Mouse (Mus musculus) lung, embryonic 15.5 days (tissue): ENCODE measurements around the gene Cep350. TPM values are rescaled to one million over a fixed set of nuclear protein-coding genes. Genes with fewer than 3 reads are reported as not detected.

Experiments used
- ATAC-seq: fragments of 200-750 bp; cut with Nextera tagmentation; 2 replicates; pipeline ENCODE4 v1.8.0; 2017; ENCODE audit warnings: moderate number of reproducible peaks, borderline replicate concordance; ENCODE audit not compliant: low FRiP score, low TSS enrichment; ENCODE audit errors: extremely low read depth
- H3K27ac ChIP-seq: fragments of 300-500 bp; sonication (generic); 2 replicates; pipeline ENCODE4 v1.5.1; 2015; ENCODE audit warnings: moderate library complexity, mild to moderate bottlenecking, inconsistent platforms
- H3K27me3 ChIP-seq: fragments of 300-500 bp; sonication (generic); 2 replicates; pipeline ENCODE4 v1.6.1; 2015; ENCODE audit warnings: inconsistent platforms
- H3K36me3 ChIP-seq: fragments of 300-500 bp; sonication (generic); 2 replicates; pipeline ENCODE4 v1.6.1; 2015; ENCODE audit warnings: inconsistent platforms
- H3K4me1 ChIP-seq: fragments of 300-500 bp; sonication (generic); 2 replicates; pipeline ENCODE4 v1.6.1; 2015; ENCODE audit warnings: inconsistent platforms
- H3K4me2 ChIP-seq: fragments of 300-500 bp; sonication (generic); 2 replicates; pipeline ENCODE4 v1.6.1; 2015; ENCODE audit warnings: inconsistent platforms, mild to moderate bottlenecking, moderate library complexity
- H3K4me3 ChIP-seq: fragments of 300-500 bp; sonication (generic); 2 replicates; pipeline ENCODE4 v1.5.1; 2015; ENCODE audit warnings: mild to moderate bottlenecking, inconsistent platforms
- H3K9ac ChIP-seq: fragments of 300-500 bp; sonication (generic); 2 replicates; pipeline ENCODE4 v1.6.1; 2015; ENCODE audit warnings: inconsistent platforms
- H3K9me3 ChIP-seq: fragments of 300-500 bp; sonication (generic); 2 replicates; pipeline ENCODE4 v1.6.1; 2016; ENCODE audit warnings: inconsistent platforms
- WGBS: fragments of 180-500 bp; shearing (Covaris S2); methylation state at CpG from one replicate; pipeline ENCODE4 v1.1.7; 2015; 5-methylcytosine and 5-hydroxymethylcytosine counted together
- polyA plus RNA-seq: library from polyadenylated mRNA; unstranded; fragments of >200 nt; fragmentation: Nextera tagmentation; extraction: Ambion mirVana; gene quantifications from 2 replicates; pipeline ENCODE4 v1.2.1, GENCODE M21; 2015

Gene Cep350
- polyA plus RNA-seq, 1 experiment from 2014 or later, result 10.6 TPM

DNA sequence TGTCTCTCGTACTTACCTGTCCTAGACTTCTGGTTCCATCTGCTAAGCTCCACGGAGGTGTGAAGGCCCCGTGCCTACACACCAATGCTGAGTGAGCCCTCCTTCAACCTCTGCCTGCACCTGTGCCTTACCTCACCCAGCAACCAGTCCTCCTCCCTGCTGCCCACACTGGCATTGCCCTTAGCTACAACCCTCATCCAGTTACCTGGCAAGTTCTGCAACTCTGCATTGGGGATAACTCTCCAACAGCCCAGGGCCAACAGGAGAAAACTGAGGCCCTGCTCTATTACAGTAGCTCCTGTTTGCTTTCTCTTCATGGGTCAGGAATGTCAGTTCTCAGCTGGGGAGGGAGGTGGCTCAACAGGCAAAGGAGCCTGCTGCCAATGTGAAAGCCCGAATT, 175.1 kb downstream of the Cep350 start:
- Histone ChIP-seq H3K9ac (no peak overlapping the region), H3K36me3 (peaks cover 19% of the 10 kb centered on the region; the same call in 1 of the 2 replicates), H3K4me1 (peaks cover 16% of the 10 kb centered on the region), H3K4me2 (no peak overlapping the region), H3K27ac (no peak overlapping the region), H3K9me3 (no peaks in the 10 kb centered on the region), H3K4me3 (no peak overlapping the region), H3K27me3 (no peaks in the 10 kb centered on the region)
- ATAC-seq, result 0 out of 2 replicates have a peak, but pooled peaks have one; percentile 17
- WGBS, result 79% methylated on average over 4 of the region's 4 CpGs

DNA sequence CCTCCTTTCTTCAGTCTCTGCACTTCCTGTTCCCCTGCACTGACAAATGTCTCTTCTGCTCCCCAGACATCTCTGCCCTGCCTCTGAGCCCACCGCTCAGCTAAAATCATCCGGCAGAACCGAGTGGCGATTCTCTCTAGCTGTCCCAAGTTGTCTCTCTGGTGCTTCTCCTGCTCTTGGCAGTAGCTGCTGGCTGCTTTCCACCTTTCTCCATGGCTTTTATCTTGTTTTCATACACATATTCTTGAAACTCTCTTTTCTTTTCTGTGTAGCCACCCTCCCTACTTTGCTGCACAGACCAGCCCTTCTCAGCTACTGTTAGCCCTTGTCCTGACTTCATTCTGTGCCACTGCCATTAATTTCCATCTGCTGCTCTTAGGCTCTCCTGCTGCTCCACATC, 175.6 kb downstream of the Cep350 start:
- H3K9ac ChIP-seq, result no peak overlapping the region
- no peaks in the 10 kb centered on the region for H3K9me3 ChIP-seq
- no peaks in the 10 kb centered on the region for H3K27me3 ChIP-seq
- no peak overlapping the region for H3K4me3 ChIP-seq
- H3K4me1 ChIP-seq, result peaks cover 16% of the 10 kb centered on the region
- no peak for ATAC-seq
- H3K36me3 ChIP-seq, result peaks cover 15% of the 10 kb centered on the region; the same call in 1 of the 2 replicates
- 38% methylated on average over 4 of the region's 4 CpGs for WGBS
- H3K4me2 ChIP-seq, result no peak overlapping the region
- H3K27ac ChIP-seq, result no peak overlapping the region

DNA sequence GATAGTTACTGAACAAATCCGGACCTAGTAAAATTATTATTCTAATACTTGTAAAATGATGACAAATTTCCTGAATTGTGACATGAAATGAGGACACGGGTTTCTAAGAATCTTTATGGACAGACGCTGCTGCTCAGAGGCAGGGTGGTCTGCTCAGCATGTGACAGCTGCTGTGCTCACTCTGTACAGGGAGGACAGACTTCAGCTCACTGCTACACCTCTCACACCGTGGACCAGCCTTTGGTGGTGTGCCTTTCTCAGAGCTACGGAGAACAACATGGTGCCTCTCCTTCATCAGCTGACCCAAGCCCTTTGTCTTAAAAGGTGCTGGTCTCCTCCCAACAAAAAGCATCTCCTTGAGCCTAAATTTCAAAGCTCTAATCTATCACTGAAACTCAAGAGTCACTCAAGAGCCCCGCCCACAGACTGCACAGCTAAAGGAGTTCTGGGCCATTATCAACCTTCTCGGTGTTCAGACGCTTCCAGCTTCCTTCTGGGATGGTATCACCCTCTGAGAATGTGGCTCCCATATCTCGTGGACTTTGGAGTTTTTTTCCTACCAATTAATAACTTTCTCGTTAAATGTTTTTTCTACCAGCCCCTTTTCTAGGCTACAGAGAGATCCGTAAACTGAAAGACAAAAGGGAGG, 176.2 kb downstream of the Cep350 start:
- WGBS, result 56% methylated on average over 11 of the region's 11 CpGs
- H3K27me3 ChIP-seq, result no peaks in the 10 kb centered on the region
- no peaks in the 10 kb centered on the region for H3K9me3 ChIP-seq
- peaks cover 13% of the 10 kb centered on the region; the same call in 1 of the 2 replicates for H3K36me3 ChIP-seq
- no peak for ATAC-seq
- H3K4me3 ChIP-seq, result no peak overlapping the region
- H3K4me2 ChIP-seq, result no peak overlapping the region
- no peak overlapping the region for H3K27ac ChIP-seq
- H3K4me1 ChIP-seq, result peaks cover 16% of the 10 kb centered on the region
- H3K9ac ChIP-seq, result no peak overlapping the region

DNA sequence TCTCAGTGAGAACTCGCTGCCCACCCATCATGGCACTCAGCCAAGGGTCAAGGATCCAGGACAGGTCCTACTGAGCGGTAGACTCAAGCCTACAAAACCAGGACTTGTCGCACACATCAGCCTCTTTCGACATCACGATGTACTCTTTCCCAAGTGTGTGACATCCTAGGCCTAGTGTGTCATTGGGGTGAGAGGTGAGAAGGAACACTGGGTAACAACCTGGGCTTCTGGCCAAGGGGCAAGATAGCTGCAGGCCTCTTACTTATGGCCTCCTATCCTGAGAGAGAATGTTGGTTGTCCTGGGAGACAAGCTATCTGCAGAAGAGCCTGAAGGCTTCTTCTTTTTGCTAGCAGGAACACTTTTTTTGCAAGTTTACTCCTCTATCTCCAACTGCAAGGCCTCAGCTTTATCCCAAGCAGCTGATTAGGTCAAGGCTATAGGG, 177.2 kb downstream of the Cep350 start:
- Histone ChIP-seq H3K36me3 (peaks cover 8% of the 10 kb centered on the region; the same call in 1 of the 2 replicates), H3K27ac (no peak overlapping the region), H3K9me3 (no peaks in the 10 kb centered on the region), H3K27me3 (no peaks in the 10 kb centered on the region), H3K4me1 (peaks cover 16% of the 10 kb centered on the region), H3K9ac (no peak overlapping the region), H3K4me3 (no peak overlapping the region), H3K4me2 (no peak overlapping the region)
- WGBS, result 78% methylated on average over 5 of the region's 5 CpGs
- no peak for ATAC-seq

Other genes with a start within 250 kb of the Cep350 start
- not detected in 2 replicates for gene Lhx4, start 221.6 kb downstream of the Cep350 start, polyA plus RNA-seq
- 46.5 and 48.6 TPM in 2 replicates for gene Qsox1, start 160.4 kb downstream of the Cep350 start, polyA plus RNA-seq
- 105 and 110 TPM in 2 replicates for gene Tor1aip2, start 62.1 kb upstream of the Cep350 start, polyA plus RNA-seq
- 43.6 and 50.9 TPM in 2 replicates for gene Tor1aip1, start 63.2 kb upstream of the Cep350 start, polyA plus RNA-seq
- 0.78 and 0.89 TPM in 2 replicates for gene Fam163a, start 231.8 kb upstream of the Cep350 start, polyA plus RNA-seq